Mouse (Mus musculus) c-Kit-positive CD71-positive TER-119-negative erythroid progenitor cells, embryonic 14.5 days (primary cell): ENCODE data around the gene Pakap.
A peak's percentile ranks its signal among the peaks of the same experiment; 100 is the strongest.

Experiments
- DNase-seq: peaks from one replicate; pipeline ENCODE4 v3.0.0-alpha.2; 2013; ENCODE audit warnings: low read depth

The Pakap gene

DNA sequence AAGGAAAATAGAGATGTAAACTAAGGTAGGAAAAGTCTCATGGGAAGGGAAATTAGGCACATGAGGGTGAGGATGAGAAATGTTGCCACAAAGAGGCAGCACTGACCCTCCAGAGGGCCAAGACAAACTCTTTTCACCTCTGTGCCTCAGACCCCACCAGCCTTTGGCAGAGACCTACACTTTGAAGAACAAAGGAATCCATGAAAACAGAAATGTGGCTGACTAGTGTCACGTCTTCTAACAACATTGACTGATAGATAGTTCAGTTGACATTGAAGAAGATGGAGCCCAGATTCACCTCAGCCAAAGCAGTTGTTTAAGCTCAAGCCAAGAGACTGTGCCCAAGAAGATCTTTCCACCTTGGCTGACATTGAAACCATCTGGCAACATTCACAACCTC is 57.8 kb downstream of the Pakap start:
- DNase-seq, result no peak

DNA sequence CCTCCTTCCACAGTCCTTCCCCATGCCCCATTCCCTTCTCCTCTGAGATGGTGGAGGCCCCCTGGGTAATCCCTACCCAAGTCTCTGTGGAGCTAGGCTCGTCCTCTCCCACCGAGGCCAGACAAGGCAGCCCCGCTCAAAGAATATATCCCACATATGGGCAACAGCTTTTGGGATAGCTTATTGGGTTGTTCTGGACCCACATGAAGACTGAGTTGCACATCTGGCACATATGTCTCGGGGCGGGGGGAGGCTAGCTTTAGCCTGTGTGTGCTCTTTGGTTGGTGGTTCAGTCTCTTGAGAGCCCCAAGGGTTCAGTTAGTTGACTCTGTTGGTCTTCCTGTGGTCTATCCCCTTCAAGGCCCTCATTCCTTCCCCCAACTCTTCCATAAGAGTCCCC is 58.9 kb downstream of the Pakap start:
- no peak for DNase-seq

DNA sequence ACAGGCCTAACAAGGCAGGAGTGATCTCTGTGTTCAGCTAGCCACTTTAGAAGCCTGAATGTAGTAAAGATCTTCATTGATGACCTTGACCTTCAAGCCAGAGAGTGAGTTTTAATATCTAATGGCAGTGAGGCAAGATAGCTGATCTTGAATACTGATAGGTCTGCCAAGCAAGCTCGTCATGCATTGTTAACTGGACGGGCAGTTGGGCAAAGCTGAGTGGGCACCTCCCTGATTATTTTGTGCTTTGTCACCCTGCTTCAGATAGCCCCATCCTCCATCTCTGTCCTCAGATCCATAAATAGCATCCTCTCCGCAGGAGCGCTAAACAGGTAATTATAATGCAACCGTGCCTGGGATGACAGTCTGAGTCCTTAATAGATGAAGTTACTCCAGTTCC is 64.4 kb downstream of the Pakap start:
- DNase-seq, result no peak

DNA sequence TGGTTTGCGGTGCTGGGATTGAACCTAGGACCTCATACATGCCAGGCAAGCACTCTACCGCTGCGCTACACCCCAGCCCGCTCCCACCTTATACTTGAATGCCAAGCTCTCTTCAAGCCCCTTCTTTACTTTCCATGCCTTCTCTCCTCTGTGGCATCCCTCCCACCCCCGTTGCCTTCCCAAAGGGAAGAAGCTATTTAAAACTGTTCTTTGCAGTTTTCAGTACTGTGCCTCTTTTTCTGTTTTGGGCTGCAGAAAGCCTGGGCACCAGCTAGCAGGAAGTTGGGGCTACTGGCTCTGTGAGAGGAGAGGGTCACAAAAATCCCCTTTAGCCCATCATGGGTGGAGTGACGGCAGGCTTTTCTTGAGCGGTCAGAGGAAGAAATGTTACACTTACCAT is 65.1 kb downstream of the Pakap start:
- no peak for DNase-seq

DNA sequence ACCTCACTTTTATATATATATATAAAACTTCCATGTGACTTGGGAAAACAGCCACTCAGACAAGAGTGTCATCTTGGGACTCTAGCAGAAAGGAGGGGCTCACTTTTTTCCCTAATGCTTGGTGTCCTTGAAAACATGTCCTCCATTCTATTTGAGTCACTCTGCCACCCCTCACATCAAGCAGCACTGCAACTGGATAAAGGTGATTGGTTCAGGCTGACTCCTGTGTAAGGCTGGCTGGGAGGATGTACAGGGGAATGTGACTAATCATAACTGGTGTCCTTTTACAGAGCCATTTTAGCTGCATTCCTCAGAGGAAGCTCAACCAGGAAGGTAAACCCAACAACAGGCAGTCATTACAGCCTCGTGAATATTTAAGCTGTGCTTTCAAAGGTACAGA is 67.0 kb downstream of the Pakap start:
- DNase-seq, result no peak

DNA sequence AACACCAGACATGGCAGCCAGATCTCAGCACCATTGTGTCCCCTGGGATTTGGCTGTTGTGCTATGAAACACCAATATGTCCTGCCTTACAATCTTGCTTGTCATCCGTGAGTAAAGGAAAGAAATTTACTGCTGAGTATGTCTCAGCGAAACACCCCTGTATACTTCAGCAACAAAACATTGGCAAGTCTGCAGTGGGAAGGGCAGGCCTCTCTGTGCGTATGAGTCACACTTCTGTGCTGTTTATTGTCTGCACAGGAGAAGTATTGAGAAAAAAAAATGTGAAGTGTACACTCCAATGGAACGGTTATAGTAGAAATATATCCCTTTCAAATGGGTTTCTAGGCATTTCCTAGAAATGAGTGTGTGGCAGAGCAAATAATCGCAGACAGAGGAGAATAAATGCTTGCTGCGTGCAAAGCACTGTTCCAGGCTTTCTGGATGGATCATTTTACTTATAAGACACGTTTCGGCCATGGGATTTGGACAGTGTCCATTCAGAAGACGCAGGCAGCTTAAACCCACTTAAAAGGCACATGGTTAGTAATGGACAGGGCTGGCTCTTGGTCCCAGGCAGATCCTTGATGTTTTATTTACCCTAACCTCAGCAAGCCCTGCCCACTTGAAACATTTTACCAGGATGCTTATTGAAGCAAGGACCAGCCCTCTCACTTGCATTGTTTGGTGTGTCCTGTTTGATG is 69.0 kb downstream of the Pakap start:
- no peak for DNase-seq

DNA sequence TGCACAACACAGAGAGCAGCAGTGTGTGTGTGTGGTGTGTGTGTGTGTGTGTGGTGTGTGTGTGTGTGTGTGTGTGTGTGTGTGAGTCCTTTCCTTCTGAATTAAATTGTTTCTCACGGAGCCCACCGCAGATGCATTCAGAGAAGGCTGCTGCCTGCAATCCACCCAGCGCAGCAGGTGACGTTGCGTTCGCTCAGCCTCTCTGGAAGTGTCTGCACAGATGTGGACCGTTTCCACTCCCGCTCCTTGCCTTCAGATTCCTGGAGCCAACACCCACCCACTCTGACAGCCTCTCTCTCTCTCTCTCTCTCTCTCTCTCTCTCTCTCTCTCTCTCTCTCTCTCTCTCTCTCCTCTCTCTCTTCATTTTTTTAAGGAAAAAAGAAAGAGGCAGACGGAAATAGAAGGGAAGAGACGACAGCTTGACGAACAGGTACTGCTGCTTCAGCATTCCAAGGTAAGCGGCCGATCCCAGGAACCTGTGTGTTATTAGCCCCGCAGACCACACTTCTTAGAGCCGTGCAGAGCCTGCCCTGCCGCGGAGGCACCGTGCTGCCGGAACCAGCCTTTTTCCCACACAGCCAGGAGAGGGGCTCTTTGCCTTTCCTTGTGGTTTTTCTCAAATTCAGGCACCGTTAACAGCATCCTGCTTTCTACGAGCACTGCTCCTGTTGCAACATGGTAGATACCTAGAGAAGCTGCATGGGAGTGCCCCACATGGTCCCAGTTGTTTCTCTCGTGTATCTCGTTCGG is 69.8 kb downstream of the Pakap start:
- no peak for DNase-seq

DNA sequence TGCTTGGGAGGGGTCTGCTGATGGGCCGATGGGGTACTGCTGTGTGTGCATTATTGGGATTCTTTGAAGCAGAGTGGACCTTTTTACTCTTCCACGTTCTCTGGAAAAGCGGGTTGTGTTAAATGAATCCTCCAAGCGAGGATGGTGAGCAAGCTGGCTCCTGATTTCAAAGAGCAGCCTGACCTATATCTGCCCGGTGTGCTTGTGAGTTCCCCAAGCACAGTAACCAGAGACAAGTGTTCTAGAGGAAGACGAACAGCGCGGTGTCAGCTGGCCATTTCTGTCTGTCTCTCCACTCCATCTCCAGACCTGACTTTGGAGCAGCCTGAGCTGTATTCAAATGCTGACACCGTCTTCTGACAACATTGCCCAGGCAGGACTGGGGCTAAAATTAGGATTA is 71.0 kb downstream of the Pakap start:
- DNase-seq, result no peak

DNA sequence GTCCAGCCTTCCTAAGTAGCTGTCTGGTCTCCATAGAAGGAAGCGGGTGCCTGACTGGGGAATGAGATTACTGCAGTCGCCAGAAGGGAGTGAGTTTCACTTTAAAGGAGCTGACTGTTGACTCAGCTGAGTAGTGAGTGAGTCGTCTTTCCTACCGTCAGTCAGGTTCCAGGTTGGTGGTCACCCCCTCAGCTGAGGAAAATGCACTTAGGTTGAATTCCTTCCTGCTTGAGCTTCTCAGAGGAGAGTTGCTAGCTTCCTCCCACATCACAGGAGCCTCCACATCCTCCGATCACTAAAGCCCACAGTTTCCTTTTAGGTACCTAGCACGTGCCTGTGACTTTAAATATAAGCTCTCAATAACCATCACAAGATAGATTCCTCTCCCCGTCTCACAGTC is 72.2 kb downstream of the Pakap start:
- DNase-seq, result no peak

DNA sequence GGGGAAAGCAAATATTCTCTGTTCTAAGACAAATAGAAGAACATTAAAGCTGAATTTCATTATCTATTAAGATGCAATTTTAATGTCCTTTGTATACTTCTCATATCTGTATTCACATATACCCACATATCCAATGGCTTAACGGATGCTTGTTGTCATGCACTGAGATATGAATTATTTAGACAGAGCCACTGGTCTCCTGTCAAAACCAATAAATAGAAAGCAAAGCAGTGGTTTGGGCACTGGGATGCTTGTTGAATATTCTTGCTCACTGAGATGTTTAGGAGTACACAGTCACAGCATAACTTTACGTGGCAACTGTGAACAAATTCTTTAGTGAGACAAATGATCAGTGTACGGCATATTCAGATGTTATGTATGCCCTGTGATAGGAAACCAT is 73.0 kb downstream of the Pakap start:
- DNase-seq, result no peak

DNA sequence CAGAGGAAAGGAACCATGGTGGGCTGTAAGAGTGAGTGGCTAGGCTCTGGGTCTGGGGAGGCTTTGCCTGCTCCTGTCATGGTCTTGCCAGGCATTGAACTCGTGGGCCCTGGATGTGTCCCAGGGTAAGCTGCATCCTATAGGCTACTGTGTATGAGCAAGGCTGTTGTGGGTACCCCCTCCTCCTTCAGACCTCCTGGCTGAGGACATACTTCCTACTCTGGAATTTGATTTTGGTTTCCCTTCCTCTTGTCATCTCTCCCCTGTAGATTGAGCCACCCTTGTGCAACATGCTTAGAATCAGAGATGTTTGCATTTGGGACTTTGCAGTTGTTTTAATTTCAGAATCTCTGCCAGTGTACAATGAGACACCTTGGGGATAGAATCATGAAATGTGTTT is 83.0 kb downstream of the Pakap start:
- DNase-seq, result no peak

DNA sequence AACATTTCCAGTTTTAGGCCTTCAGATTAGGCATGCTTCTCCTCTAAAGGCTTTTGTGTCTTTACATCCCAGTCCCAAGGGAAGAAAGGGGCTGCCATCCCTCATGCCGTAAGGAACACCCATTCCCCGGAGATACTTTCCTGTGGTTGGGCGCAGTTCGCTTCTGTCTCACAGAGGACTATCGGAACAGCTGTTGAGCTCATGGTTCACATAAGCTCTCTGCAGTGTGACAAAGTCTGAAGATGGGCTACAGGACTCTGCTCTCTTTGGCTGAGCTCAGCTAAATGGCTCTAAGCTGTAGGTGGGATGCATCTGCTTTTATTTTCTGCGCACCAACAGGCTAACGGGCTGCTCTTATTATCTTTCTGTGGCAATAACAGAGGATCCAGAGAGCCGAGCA is 83.6 kb downstream of the Pakap start:
- DNase-seq, result no peak

DNA sequence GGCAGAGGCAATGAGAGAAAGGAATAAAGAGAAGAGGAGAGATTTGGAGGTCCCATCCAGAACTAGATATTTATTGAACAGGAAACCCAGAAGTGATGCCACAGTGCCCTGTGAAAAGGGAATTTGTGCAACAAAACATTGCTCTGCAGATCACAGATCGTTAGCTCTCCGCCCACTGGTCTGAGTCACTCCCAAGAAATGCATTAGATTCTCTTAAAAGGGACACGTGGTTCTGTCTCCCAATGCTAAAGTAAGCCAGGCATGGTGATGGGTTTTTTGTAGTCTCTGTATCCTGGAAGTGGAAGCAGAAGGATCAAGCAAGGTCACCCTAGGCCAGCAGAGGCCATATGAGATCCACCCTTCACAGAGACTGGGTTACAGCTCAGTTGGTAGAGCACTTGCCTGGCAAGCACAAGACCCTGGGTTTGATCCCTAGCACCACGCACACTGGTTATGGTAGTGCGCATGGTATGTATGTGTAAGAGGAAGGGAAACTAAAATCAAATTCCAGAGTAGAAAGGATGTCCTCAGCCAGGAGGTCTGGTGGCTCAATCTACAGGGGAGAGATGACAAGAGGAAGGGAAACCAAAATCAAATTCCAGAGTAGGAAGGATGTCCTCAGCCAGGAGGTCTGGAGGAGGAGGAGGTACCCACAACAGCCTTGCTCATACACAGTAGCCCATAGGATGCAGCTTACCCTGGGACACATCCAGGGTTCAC is 84.4 kb downstream of the Pakap start:
- DNase-seq, result no peak

DNA sequence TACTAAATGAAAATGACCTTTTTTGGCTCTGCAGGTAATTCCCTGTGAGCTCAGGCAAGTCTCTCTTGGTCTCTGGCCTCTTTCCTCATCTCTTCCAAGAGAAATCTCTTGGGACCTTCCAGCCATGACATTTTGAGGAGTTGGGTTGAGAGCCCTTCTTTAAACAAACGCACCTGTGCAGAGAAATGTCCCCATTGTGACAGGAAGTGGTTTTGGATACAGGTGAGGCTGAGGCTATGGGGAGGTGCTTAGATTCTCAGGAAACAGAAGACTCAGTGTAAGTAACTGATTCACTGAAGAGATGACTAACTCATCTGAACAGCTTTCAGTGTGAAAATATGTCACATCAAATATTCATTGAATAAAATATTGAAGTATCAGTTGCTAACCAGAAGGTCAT is 88.0 kb downstream of the Pakap start:
- no peak for DNase-seq

DNA sequence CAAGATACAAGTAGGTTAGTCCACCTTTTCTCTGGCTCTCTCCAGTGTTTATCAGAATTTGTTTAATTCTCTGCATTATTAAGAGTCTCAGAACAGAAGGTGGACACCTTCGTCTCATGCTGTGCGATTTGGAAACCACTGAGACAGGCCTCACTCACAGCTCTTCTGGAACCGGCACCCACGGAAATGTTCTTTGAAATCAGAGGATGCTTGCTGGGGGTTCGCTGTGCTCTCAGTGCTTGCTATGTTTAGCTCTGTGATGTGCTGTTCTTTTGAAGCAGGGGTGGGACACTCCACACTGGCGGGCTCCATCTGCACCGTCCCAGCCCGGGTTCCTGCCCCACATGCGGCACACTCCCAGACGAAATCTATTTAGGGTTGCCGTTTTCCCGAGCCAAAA is 88.4 kb downstream of the Pakap start:
- DNase-seq, result no peak

DNA sequence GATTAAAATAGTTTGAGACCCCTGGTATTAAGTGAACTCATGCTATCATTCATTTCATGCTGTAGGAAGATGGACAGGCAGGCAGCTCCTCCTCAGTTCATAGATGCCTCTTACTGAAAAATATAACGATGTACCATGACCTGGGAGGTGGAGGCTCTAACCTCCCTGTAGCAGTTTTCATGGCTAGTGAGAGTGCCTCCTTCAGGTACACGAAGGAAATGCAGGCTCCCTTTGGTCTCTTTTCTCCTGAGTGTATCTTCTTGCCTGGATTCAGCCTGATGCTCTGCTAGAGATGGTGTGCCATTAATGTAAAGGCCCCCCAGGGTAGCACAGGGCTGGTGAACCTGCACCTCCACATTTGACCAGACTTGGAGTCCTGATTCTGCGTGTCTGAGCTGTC is 88.9 kb downstream of the Pakap start:
- no peak for DNase-seq

DNA sequence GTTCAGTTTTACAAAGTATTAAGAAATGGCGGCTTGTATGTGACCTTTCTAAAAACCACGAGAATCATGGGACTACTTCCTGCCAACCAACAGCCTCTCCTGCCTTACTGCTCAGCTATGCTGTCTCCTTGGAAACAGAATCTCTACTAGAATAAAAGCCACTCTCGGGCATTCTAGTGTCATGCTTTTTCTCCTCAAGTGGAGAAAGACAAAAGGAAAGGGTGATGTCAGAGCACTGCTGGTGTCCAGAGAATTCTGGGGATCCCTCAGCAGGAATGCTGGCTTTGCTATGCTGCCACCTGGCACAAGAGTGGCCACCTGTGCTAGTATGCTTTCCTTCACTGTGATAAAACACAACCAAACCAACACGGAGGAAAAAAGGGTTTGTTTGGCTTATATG is 92.5 kb downstream of the Pakap start:
- no peak for DNase-seq

DNA sequence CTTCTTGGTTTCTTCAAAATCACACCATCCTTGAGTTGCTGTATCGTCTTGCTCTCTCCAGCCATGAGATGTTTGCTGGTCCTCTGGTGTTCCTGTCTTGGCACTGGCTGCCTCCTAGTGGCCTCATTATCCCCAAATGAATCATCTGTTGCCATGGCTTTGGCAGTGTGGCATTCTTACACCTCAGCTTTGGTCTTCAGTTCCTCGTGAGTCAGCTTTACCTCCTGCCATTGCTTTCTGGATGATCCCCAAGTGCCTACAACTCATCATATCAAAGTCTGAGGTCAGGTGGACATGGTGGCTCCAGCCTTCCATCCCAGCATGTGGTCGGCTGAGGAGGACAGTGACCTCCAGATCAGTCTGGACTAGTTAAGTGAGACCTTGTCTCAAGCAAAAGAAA is 98.1 kb downstream of the Pakap start:
- DNase-seq, result no peak

DNA sequence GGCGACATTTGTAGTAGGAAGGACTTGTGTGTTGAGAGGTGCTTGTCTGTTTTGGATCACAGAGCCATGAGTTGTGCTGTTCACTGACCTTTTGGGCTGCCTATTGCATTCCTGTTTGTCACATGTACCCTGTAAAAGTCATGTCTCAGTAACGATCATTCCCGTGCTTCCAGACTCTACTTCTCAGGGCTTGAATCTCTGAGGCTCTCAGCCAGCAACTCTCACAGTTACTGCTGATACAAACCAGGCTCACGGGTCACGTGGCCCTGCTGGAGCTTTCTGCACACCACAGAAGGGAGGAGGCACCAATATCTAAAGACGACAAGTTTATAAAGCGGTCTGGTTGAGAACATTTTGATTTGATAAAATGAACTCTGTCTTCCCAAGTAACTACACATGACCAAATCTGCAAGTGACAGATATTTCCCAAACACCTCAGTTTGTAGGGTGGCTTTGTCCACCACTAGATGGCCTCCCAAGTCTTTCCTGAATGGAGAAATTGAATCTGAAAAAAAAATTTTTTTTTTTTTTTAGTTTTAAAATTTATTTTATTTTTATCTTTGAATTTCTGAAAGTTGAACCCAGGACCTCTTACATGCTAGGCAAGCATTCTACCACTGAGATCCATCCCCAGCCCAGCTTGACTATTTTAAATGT is 103.0 kb downstream of the Pakap start:
- no peak for DNase-seq

DNA sequence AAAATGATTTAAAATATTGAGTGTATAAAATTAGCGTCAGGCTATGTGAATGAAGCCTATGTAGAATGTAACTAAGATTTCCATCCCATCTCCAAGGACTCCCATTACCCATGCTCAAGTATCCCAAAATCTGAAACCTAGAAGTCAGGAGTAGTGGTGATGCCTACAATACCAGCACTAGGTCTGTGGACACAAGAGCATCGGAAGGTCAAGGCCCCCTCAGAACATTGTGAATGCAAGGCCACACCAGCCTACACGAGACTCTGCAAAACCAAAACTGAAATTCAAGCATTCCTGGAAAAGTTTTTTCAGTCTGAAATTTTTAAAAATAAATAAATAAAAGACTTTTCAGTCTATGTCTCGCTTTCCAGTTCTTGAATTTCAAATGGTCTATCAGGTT is 104.6 kb downstream of the Pakap start:
- no peak for DNase-seq

DNA sequence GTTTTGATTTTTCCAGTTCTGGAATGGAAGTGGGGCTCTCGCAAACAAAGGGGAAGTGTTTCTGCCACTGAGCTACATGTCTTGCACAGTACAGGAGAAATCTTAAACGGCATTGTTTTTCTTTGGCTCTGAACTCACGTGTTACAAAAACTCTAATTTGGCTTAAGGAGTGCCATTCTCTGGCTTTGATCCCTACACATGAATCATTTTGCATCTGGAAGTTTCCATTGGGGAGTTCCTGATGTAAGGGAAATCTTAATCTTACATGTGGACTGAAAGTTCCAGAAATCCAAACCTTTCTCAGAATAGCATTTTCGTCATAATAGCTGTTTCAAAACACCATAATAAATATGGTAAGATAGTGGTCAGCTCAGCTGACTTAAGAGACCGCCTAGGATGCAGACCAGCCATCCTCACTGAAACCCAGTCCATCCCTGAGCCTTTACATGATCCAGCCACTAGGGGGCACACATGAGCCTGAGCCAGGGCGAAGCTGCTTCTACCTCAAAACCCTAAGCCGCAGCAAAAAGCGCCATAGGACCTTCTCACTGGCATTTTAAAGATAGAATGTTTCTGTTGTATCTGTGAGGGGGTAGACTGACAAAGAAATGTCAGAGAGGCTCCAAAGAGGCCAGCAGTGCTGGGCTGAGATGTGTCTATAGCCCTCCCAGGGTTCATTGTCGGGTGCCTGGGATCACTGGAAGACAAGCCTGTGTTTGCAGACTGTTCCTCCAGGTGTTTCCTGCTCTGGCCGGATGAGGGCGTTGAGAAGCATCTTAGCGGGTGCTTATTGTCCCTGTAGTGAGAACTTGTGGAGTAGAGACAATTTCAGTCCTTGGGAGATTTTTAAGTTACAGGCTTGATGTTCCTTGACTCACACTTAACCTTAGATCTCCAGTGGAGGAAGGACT is 105.3 kb downstream of the Pakap start:
- DNase-seq, result peak; percentile 65

DNA sequence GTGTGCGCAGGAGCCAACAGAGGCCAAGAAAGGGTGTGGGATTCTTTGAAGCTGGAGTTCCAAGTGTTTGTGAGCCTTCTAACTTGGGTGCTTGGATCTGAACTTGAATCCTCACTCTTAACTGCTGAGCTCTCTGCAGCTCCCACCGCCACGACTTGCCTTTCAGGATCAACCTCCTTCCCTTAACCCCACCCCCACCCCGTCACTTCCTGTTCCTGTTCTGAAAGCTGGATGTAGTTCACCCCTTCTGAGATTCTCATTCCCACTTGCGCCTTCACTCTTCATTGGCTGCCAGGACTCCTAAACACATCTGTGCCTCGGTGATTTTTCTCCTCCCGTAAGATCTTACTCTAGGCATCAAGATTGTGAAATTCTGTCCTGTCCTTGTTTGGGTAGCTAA is 106.4 kb downstream of the Pakap start:
- no peak for DNase-seq
